Mouse (Mus musculus) midbrain, embryonic 10.5 days (tissue): ENCODE results near the gene Psmc5. TPM values are rescaled to one million over a fixed set of nuclear protein-coding genes. Genes with fewer than 3 reads are reported as not detected.
A peak's percentile ranks its signal among the peaks of the same experiment; 100 is the strongest.

ENCODE experiments used
- DNase-seq: peaks from one replicate; pipeline ENCODE4 v3.0.0-alpha.2; 2017; ENCODE audit warnings: low spot score
- H3K27ac ChIP-seq: fragments of 300-500 bp; sonication (generic); replicated peaks from 2 replicates; pipeline ENCODE4 v1.5.1; 2016; ENCODE audit warnings: mild to moderate bottlenecking
- H3K27me3 ChIP-seq: fragments of 300-500 bp; sonication (generic); 2 replicates; pipeline ENCODE4 v1.6.1; 2016; ENCODE audit warnings: low read depth, mild to moderate bottlenecking; ENCODE audit not compliant: poor library complexity, severe bottlenecking
- H3K36me3 ChIP-seq: fragments of 300-500 bp; sonication (generic); 2 replicates; pipeline ENCODE4 v1.6.1; 2016; ENCODE audit warnings: mild to moderate bottlenecking, moderate library complexity
- H3K4me1 ChIP-seq: fragments of 300-500 bp; sonication (generic); 2 replicates; pipeline ENCODE4 v1.6.1; 2016
- H3K4me3 ChIP-seq: fragments of 300-500 bp; sonication (generic); 2 replicates; pipeline ENCODE4 v1.5.1; 2016; ENCODE audit warnings: mild to moderate bottlenecking, moderate library complexity
- H3K9me3 ChIP-seq: fragments of 300-500 bp; sonication (generic); replicated peaks from 2 replicates; pipeline ENCODE4 v1.6.1; 2016; ENCODE audit warnings: mild to moderate bottlenecking
- WGBS: fragments of 180-500 bp; shearing (Covaris S2); methylation state at CpG from one replicate; pipeline ENCODE4 v1.1.7; 2016; 5-methylcytosine and 5-hydroxymethylcytosine counted together
- polyA plus RNA-seq: library from polyadenylated mRNA; unstranded; fragments of >200 nt; fragmentation: Nextera tagmentation; extraction: Ambion mirVana; gene quantifications from 2 replicates; pipeline ENCODE4 v1.2.1, GENCODE M21; 2016

Gene Psmc5
- polyA plus RNA-seq, 1 experiment from 2014 or later = 433 TPM

DNA sequence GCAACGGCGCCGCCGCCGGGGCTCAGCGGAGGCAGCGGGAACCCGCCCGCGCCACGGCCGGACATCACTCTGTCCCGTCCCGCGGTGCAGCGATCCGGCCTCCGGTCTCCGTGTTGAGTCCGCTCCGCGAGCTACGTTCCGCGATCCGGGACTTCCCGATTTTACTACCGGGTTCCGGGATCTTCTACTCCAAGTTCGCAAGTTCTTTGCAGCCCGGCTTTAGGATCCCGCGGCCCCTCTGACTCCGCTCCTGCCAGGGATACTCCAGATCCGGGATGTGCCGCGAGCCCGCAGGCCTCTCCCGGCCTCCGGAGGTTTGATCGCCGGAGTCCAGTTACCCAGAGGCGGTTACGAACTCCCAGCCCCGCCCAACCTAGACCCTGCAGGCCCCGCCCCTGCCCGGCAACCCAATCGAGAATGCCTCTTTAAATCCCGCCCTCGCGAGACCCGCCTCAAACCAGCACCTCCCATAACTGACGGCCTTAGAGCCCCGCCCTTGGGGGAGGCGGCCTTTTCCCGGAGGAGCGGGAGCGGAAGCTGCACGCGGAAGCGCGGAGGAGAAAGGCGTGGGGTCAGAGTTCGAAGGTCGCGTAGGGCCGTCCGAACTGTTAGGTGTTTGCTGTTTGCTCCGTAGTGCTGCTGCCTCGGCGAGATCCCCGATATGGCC, 16.8 kb downstream of the Psmc5 start, which contains the start of gene Smarcd2:
Smarcd2 (minus strand) TSS at position 329 of the 667 bp plus-strand sequence.
- no peaks in the 10 kb centered on the region; the same call in 1 of the 2 replicates for H3K9me3 ChIP-seq
- WGBS = under 1% methylated on average over 72 of the region's 72 CpGs
- H3K36me3 ChIP-seq = peaks cover 14% of the 10 kb centered on the region
- H3K4me3 ChIP-seq = peak within 1 kb of the TSS; percentile 99
- H3K27ac ChIP-seq = peak within 1 kb of the TSS; percentile 96
- H3K27me3 ChIP-seq = peaks cover 17% of the 10 kb centered on the region
- peak; percentile 100 for DNase-seq
- peaks cover 62% of the 10 kb centered on the region for H3K4me1 ChIP-seq

DNA sequence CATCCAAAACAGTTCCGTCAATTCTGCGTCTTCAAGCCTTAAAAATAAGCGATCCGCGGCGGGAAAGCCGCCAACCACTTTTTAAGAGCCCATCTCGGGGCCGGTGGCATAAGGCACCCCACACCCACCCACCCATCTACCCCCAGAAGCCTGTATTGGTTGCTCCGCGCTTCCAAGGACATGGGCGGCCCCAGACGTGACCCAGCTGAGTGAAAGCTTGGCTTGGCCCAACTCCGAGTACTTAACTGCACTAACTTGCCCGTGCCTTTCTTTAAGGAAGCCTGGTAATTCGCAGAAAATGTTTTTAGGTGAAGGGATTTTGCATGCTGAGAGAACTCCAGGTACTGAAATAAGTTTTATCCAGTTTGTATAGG, 17.3 kb downstream of the Psmc5 start:
- Histone ChIP-seq H3K27ac (peak overlapping the region; percentile 96), H3K4me1 (peaks cover 56% of the 10 kb centered on the region), H3K27me3 (peaks cover 22% of the 10 kb centered on the region), H3K4me3 (peak overlapping the region; percentile 99), H3K36me3 (peaks cover 9% of the 10 kb centered on the region), H3K9me3 (no peaks in the 10 kb centered on the region; the same call in 1 of the 2 replicates)
- WGBS = 21% methylated on average over 16 of the region's 16 CpGs
- DNase-seq = no peak

DNA sequence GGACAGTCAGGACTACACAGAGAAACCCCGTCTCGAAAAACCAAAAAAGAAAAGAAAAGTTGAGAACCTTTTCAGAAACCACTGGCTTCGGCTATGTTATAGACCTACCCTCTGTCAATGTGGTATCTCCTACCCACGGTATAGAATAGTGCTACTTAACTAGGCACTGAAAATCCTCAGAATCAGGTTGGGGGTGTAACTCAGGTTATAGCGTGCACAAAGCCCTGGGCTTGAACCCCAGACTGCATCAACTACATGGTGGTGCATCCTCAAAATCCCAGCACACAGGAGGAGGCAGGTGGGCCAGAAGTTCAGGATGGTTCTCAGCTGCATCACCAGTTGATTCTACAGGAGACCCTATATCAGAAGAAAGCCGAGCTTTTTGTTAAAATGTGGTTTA, 17.9 kb downstream of the Psmc5 start:
- Histone ChIP-seq H3K27me3 (peaks cover 23% of the 10 kb centered on the region), H3K36me3 (peaks cover 5% of the 10 kb centered on the region; the same call in 1 of the 2 replicates), H3K4me3 (peak overlapping the region; percentile 99; the same call in 1 of the 2 replicates), H3K4me1 (peaks cover 51% of the 10 kb centered on the region), H3K9me3 (no peaks in the 10 kb centered on the region; the same call in 1 of the 2 replicates), H3K27ac (0 out of 2 replicates have a peak overlapping the region, but pooled peaks have one; percentile 96)
- 92% methylated on average over 6 of the region's 6 CpGs for WGBS
- DNase-seq = no peak

DNA sequence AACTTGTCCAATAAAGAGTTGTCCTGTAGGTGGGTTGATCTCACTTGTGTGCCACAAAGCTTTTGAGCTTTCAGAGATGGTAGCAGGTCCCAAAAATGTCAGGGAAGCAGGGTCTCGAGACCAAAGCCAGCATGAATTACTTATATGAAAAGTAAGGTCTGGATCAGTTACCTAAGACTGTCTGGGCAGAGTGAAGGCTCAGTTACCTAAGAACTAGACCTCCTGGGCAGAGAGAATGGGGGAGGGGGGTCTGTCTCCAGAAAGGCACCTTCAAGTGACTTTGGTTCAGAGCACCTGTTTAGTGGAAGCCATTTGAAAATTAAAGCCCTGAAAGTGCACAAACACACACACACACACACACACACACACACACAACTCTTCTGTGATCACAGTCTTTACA, 18.4 kb downstream of the Psmc5 start:
- no peak for DNase-seq
- Histone ChIP-seq H3K27ac (0 out of 2 replicates have a peak overlapping the region, but pooled peaks have one; percentile 42), H3K4me3 (no peak overlapping the region), H3K27me3 (peaks cover 23% of the 10 kb centered on the region), H3K36me3 (peaks cover 3% of the 10 kb centered on the region; the same call in 1 of the 2 replicates), H3K9me3 (no peaks in the 10 kb centered on the region; the same call in 1 of the 2 replicates), H3K4me1 (peaks cover 46% of the 10 kb centered on the region)
- WGBS = 94% methylated on average over 1 of the region's 1 CpGs

DNA sequence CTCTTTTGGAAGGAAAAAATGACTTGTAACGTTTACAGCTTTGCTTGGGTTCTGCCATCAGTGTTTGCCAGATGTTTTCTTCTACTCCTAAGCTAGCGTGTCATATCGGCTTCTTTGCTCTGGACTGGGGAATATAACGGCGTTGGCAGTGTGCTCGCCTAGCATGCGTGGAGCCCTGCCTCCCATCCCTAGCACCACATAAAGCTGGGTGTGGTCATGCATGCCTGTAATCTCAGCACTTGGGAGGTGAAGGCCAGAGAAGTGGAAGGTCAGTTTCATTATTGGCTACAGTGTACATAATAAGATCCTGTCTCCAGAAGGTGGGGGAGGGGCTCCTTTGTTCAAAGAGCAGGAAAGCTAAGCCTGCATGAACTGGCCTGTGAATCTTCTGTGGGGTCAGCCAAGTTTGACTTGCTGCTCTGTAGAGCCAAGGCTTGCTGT, 19.0 kb downstream of the Psmc5 start:
- peaks cover 44% of the 10 kb centered on the region for H3K4me1 ChIP-seq
- WGBS = 90% methylated on average over 7 of the region's 7 CpGs
- H3K36me3 ChIP-seq = peaks cover 3% of the 10 kb centered on the region; the same call in 1 of the 2 replicates
- no peaks in the 10 kb centered on the region; the same call in 1 of the 2 replicates for H3K9me3 ChIP-seq
- no peak overlapping the region for H3K4me3 ChIP-seq
- H3K27ac ChIP-seq = 0 out of 2 replicates have a peak overlapping the region, but pooled peaks have one; percentile 42
- no peak for DNase-seq
- peaks cover 23% of the 10 kb centered on the region for H3K27me3 ChIP-seq

DNA sequence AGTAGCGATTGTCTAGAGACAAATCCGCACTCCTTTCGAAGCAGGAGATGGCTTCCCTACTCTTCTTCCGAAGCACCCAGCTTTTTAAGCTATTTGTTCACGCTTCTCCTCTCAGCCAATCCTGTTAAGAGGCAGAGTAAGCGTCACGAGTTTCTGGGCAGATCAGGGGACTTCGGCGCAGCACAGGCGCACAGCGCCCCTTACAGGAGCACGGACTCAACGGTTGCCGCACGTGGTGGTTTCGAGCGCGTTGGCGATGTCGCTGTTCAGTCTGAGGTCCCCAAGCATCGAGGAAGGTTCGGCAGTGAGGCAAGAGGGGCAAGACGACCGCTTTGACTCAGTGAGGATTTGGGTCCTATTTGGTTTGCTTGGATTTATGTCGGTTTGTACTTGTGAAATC, 20.5 kb downstream of the Psmc5 start, which contains the start of gene Tcam1:
Tcam1 (plus strand) TSS at position 219 of the 400 bp plus-strand sequence.
- H3K9me3 ChIP-seq = no peaks in the 10 kb centered on the region; the same call in 1 of the 2 replicates
- peaks cover 30% of the 10 kb centered on the region for H3K4me1 ChIP-seq
- peak within 1 kb of the TSS; percentile 26; the same call in 1 of the 2 replicates for H3K4me3 ChIP-seq
- peaks cover 23% of the 10 kb centered on the region for H3K27me3 ChIP-seq
- peak; percentile 91 for DNase-seq
- 12% methylated on average over 25 of the region's 25 CpGs for WGBS
- H3K27ac ChIP-seq = peak within 1 kb of the TSS; percentile 14; the same call in 1 of the 2 replicates
- no peaks in the 10 kb centered on the region for H3K36me3 ChIP-seq

DNA sequence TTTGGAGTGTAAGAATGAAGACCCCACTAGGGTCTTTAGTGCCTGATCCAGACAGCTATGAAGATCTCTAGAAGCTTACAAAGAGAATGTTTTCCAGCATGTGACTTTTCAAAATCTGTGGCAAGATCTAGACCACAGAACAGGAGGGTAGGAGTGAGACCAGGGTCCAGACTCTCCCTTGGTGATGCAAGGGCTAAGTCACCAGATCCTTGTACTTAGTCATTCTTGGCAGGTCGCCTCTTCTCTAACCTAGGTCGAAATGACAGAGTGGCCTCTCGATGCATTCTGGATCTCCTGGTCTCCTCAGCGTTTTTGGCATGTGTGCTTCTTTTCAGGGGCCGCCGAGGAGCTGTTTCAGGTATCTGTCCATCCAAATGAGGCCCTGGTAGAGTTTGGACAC, 26.5 kb downstream of the Psmc5 start:
- Histone ChIP-seq H3K27me3 (peaks cover 9% of the 10 kb centered on the region), H3K4me3 (no peak overlapping the region), H3K9me3 (no peaks in the 10 kb centered on the region), H3K36me3 (no peaks in the 10 kb centered on the region), H3K4me1 (peaks cover 6% of the 10 kb centered on the region), H3K27ac (no peak overlapping the region)
- DNase-seq = no peak
- 92% methylated on average over 6 of the region's 6 CpGs for WGBS

- no peaks in the 10 kb centered on the region for H3K9me3 ChIP-seq
- no peaks in the 10 kb centered on the region for H3K36me3 ChIP-seq
- no peak overlapping the region for H3K4me3 ChIP-seq
- H3K4me1 ChIP-seq = peaks cover 6% of the 10 kb centered on the region
- H3K27me3 ChIP-seq = no peaks in the 10 kb centered on the region; the same call in 1 of the 2 replicates
- no peak for DNase-seq
- 83% methylated on average over 4 of the region's 4 CpGs for WGBS
- no peak overlapping the region for H3K27ac ChIP-seq
Observed at GRCm38 (mm10) chr11:106283371-106283770, 27.4 kb downstream of the Psmc5 start.

- H3K36me3 ChIP-seq = no peaks in the 10 kb centered on the region
- H3K27ac ChIP-seq = no peak overlapping the region
- H3K4me3 ChIP-seq = no peak overlapping the region
- no peaks in the 10 kb centered on the region for H3K9me3 ChIP-seq
- WGBS = 74% methylated on average over 8 of the region's 8 CpGs
- DNase-seq = no peak
- H3K4me1 ChIP-seq = peaks cover 6% of the 10 kb centered on the region
- no peaks in the 10 kb centered on the region; the same call in 1 of the 2 replicates for H3K27me3 ChIP-seq
Observed at GRCm38 (mm10) chr11:106284126-106284525, 28.2 kb downstream of the Psmc5 start.

DNA sequence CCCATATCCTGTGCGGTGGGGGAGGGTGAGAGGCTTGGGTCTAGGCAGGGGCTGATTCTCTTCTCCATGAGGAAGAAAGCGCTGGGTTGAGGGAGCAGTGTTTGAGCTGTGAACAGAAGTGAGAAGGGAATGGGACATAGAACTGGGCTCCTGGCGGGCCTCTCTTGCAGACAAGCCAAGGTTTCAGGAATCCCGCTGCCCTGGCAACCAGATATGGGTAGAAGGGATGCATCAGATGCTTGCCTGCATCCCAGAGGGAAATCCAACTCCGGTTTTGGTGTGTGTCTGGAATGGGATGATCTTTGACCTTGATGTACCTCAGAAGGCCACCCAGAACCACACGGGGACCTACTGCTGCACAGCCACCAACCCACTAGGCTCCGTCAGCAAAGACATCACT, 30.3 kb downstream of the Psmc5 start:
- WGBS = 83% methylated on average over 7 of the region's 7 CpGs
- no peak for DNase-seq
- Histone ChIP-seq H3K4me1 (peaks cover 6% of the 10 kb centered on the region), H3K9me3 (no peaks in the 10 kb centered on the region), H3K27me3 (no peaks in the 10 kb centered on the region; the same call in 1 of the 2 replicates), H3K36me3 (no peaks in the 10 kb centered on the region), H3K27ac (no peak overlapping the region), H3K4me3 (no peak overlapping the region)

DNA sequence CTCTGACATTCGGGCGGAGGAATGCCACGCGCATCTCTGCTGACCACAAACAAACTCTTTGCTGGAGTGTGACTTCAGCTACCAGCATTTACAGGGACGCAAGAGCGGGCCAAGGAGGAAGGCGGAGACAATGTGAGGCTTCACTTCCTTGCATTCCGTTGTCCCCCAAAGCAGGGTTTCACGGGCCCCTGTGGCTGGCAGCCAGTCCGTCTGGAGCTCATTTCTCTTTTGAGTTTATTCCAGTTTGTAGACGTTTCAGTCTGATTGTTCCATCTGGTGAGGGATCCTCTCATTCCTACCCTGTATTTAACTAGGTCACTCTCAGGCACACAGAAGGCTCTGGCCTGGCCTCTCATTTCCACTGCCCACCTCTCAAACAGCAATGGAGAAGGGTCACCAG, 31.0 kb downstream of the Psmc5 start:
- H3K4me1 ChIP-seq = peaks cover 3% of the 10 kb centered on the region
- 77% methylated on average over 11 of the region's 11 CpGs for WGBS
- no peaks in the 10 kb centered on the region for H3K9me3 ChIP-seq
- no peaks in the 10 kb centered on the region; the same call in 1 of the 2 replicates for H3K27me3 ChIP-seq
- H3K4me3 ChIP-seq = no peak overlapping the region
- H3K36me3 ChIP-seq = no peaks in the 10 kb centered on the region
- H3K27ac ChIP-seq = no peak overlapping the region
- DNase-seq = no peak

GRCm38 (mm10) chr11:106289369-106289768, 33.4 kb downstream of the Psmc5 start:
- H3K4me1 ChIP-seq = no peaks in the 10 kb centered on the region
- H3K36me3 ChIP-seq = no peaks in the 10 kb centered on the region
- 77% methylated on average over 8 of the region's 8 CpGs for WGBS
- DNase-seq = no peak
- H3K9me3 ChIP-seq = no peaks in the 10 kb centered on the region
- no peak overlapping the region for H3K4me3 ChIP-seq
- H3K27ac ChIP-seq = no peak overlapping the region
- no peaks in the 10 kb centered on the region for H3K27me3 ChIP-seq

DNA sequence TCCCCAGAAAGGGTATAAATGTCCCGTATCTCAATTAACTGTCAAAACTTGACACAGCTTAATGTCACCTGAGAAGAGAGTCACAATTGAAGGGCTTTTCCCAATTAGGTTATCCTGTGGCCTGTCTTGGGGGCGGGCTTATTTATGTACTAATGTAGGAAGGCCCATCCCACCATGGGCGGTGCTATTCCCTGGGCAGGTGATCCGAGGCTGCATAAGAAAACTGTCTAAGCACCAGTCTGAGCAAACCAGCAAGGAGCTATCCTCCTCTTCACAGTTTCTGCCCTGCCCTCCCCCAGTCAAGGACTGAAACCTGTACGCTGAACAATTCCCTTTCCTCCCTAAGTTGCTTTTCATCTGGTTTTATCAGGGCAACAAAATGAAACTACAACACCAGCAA, 34.4 kb downstream of the Psmc5 start:
- WGBS = 96% methylated on average over 5 of the region's 5 CpGs
- H3K27ac ChIP-seq = no peak overlapping the region
- no peaks in the 10 kb centered on the region for H3K36me3 ChIP-seq
- H3K9me3 ChIP-seq = no peaks in the 10 kb centered on the region
- no peaks in the 10 kb centered on the region for H3K27me3 ChIP-seq
- no peaks in the 10 kb centered on the region for H3K4me1 ChIP-seq
- no peak overlapping the region for H3K4me3 ChIP-seq
- no peak for DNase-seq
